Comparison of ENCODE assay signal across 7 mouse cellular contexts in the genomic region with DNA sequence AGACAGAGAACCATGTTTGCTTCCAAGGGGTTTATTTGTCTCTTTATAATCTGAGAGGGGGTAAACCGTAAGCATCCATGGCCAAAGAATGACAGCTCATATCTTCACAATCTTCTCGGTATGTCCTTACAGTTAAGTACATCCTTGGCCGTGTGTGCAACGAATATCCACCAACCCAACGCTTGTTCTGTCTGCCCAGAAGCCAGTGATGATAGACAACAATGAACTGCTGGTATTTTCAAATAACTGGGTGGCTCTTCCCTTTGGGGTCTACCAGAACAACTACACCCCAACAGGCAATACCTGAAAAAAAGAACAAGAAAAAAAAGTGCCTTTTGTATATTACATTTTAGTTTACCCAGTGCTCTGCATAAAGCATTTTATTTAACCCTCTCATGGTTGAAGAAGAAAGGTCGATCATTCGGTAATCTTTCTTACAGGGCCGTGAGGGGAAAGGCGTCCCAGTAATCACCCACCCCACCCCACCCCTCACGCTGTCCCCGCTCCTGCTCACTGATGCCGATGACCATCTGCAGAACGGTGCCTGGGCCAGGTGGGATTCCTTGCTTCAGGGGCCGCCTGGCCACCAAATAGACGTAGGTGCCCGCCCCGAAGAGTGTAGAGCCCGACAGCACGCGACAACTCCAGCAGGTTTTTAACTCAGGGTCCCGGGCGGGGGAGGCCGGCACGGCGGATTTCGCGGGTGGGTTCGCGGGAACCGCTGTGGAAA. TPM values are rescaled to one million over a fixed set of nuclear protein-coding genes. Genes with fewer than 3 reads are reported as not detected.
DNase-seq lines count a peak whose midpoint lies in the region; ATAC-seq and TF ChIP-seq lines count a peak whose summit lies in the region.

No protein-coding gene starts in this region.

- no peak overlapping the region for H3K27ac ChIP-seq in neural tube, embryonic 11.5 days (ENCODE audit: low read depth, low read length)
- 0 out of 2 replicates have a peak overlapping the region, but pooled peaks have one; percentile 49 for H3K27ac ChIP-seq in heart, postnatal 0 days (ENCODE audit: low read depth)

- H3K27me3 ChIP-seq in neural tube, embryonic 11.5 days (ENCODE audit: control insufficient read depth, insufficient read depth, low read length), result no peaks in the 10 kb centered on the region
- H3K27me3 ChIP-seq in heart, postnatal 0 days (ENCODE audit: control insufficient read depth, insufficient read depth, low read length), result no peaks in the 10 kb centered on the region

- peak overlapping the region; percentile 80 for H3K4me3 ChIP-seq in neural tube, embryonic 11.5 days (ENCODE audit: low read depth, low read length)
- H3K4me3 ChIP-seq in heart, postnatal 0 days (ENCODE audit: low read depth, low read length), result peak overlapping the region; percentile 97

- H3K36me3 ChIP-seq in neural tube, embryonic 11.5 days (ENCODE audit: control insufficient read depth, insufficient read depth, low read length), result 0 out of 2 replicates have a peak, but pooled peaks cover 2% of the 10 kb centered on the region
- H3K36me3 ChIP-seq in heart, postnatal 0 days (replicated peaks; ENCODE audit: control insufficient read depth, insufficient read depth, low read length), result no peaks in the 10 kb centered on the region

- H3K9ac ChIP-seq in neural tube, embryonic 11.5 days (ENCODE audit: low read length), result peak overlapping the region; percentile 86
- peak overlapping the region; percentile 91 for H3K9ac ChIP-seq in heart, postnatal 0 days (replicated peaks; ENCODE audit: low read depth, low read length)

- no peak for TF ChIP-seq CTCF in heart, postnatal 0 days (IDR thresholded peaks at IDR 0.05; ENCODE audit: low read depth)

- no peak for TF ChIP-seq EP300 in heart, postnatal 0 days (IDR thresholded peaks at IDR 0.05; ENCODE audit: low read depth)

- H3K4me2 ChIP-seq in neural tube, embryonic 11.5 days (ENCODE audit: low read depth), result peak overlapping the region; percentile 57
- peak overlapping the region; percentile 71 for H3K4me2 ChIP-seq in heart, postnatal 0 days (ENCODE audit: low read depth, low read length)

- H3K9me3 ChIP-seq in neural tube, embryonic 11.5 days (ENCODE audit: control insufficient read depth, low read length), result no peaks in the 10 kb centered on the region
- no peaks in the 10 kb centered on the region for H3K9me3 ChIP-seq in heart, postnatal 0 days (replicated peaks; ENCODE audit: control insufficient read depth, low read length)

- peak; percentile 15 for DNase-seq in neural tube, embryonic 11.5 days (ENCODE audit: low spot score)
- no peak for DNase-seq in neural tube, embryonic 10.5 days (ENCODE audit: extremely low spot score, low spot score)
- peak; percentile 15 for DNase-seq in cerebellum, adult 9-11 months
- DNase-seq in heart, postnatal 0 days (ENCODE audit: low spot score), result no peak
- DNase-seq in adrenal gland, adult 2 months, result no peak
- DNase-seq in gastrocnemius, adult 18-20 months (ENCODE audit: low spot score), result no peak

- no peaks in the 10 kb centered on the region for H3K4me1 ChIP-seq in neural tube, embryonic 11.5 days (ENCODE audit: control insufficient read depth, insufficient read depth, low read length)
- peaks cover 4% of the 10 kb centered on the region; the same call in 1 of the 2 replicates for H3K4me1 ChIP-seq in heart, postnatal 0 days (ENCODE audit: control insufficient read depth, insufficient read depth)

- 9% methylated on average over 30 of the region's 30 CpGs for WGBS in neural tube, embryonic 11.5 days
- WGBS in heart, postnatal 0 days, result 5% methylated on average over 30 of the region's 30 CpGs

- peak; percentile 86 for ATAC-seq in neural tube, embryonic 11.5 days (ENCODE audit: insufficient read depth, low FRiP score, low TSS enrichment)
- peak; percentile 81 for ATAC-seq in heart, postnatal 0 days (ENCODE audit: insufficient read depth, low read depth)
- ATAC-seq in megakaryocyte-erythroid progenitor cell, adult 5-6 weeks (replicated peaks; ENCODE audit: low FRiP score, low TSS enrichment, poor library complexity, severe bottlenecking), result peak; percentile 68

RNA-seq across cellular contexts. Expression of a gene that starts 0.5 kb away (rescaled TPM):
- polyA plus RNA-seq in neural tube, embryonic 11.5 days (2014; fragmentation: Nextera tagmentation; extraction: Ambion mirVana), result 102 and 115 TPM in 2 replicates
- total RNA-seq in heart, postnatal 0 days (2014; rRNA removed; ENCODE audit: low replicate concordance), result 83.9 and 96.4 TPM in 2 replicates
- 123 and 126 TPM in 2 replicates for polyA plus RNA-seq in heart, postnatal 0 days (2015; fragmentation: Nextera tagmentation; extraction: Ambion mirVana)
- 101 and 106 TPM in 2 replicates for total RNA-seq in megakaryocyte-erythroid progenitor cell, adult 5-6 weeks (2014; fragmentation: Nextera tagmentation)
- total RNA-seq in megakaryocyte-erythroid progenitor cell, adult 5-6 weeks (2017), result 84.5 and 125 TPM in 2 replicates
- 10 to 100 TPM; 50.2 to 53.2 TPM for total RNA-seq in adrenal gland, adult 2 months (2021)
- polyA plus RNA-seq in adrenal gland, adult 2 months (2012; rRNA removed), result 60.7 and 65.7 TPM in 2 replicates
- total RNA-seq in gastrocnemius, adult 18-20 months (2021), result 10 to 100 TPM; 44.9 to 46.9 TPM

Comparison
In these comparisons a context has a peak if more than half of its experiments do, and no peak if none do; other contexts are left out.
1. DNase-seq: peak in neural tube, embryonic 11.5 days (single experiment) and cerebellum, adult 9-11 months (single experiment); none in neural tube, embryonic 10.5 days (single experiment), heart, postnatal 0 days (single experiment), adrenal gland, adult 2 months (single experiment) and gastrocnemius, adult 18-20 months (single experiment).
2. Peak in every context shown above with its lines, with median percentiles within 50 percentile points of each other: ATAC-seq.